Mouse (Mus musculus) lung, postnatal 0 days (tissue): ENCODE measurements around the gene Decr2. TPM values are rescaled to one million over a fixed set of nuclear protein-coding genes. Genes with fewer than 3 reads are reported as not detected.
A peak's percentile ranks its signal among the peaks of the same experiment; 100 is the strongest.
"Not testable (repeated sequence)": the region's sequence is repeated elsewhere in the genome, so short reads cannot be mapped to it uniquely, and the experiment has no call there.

Source experiments
- ATAC-seq: fragments of 200-750 bp; cut with Nextera tagmentation; 2 replicates; pipeline ENCODE4 v1.8.0; 2017; ENCODE audit warnings: moderate library complexity
- DNase-seq: peaks from one replicate; pipeline ENCODE4 v3.0.0-alpha.2; 2016; ENCODE audit warnings: low spot score
- H3K27ac ChIP-seq: fragments of 300-500 bp; sonication (generic); 2 replicates; pipeline ENCODE4 v1.5.1; 2014; ENCODE audit warnings: antibody characterized with exemption, mild to moderate bottlenecking, low read length, mixed read lengths
- H3K27me3 ChIP-seq: fragments of 300-500 bp; sonication (generic); replicated peaks from 2 replicates; pipeline ENCODE4 v1.6.1; 2014; ENCODE audit warnings: low read length, mixed read lengths; ENCODE audit not compliant: insufficient read depth
- H3K36me3 ChIP-seq: fragments of 300-500 bp; sonication (generic); 2 replicates; pipeline ENCODE4 v1.6.1; 2014; ENCODE audit warnings: low read length, mixed read lengths; ENCODE audit not compliant: insufficient read depth
- H3K4me1 ChIP-seq: fragments of 300-500 bp; sonication (generic); 2 replicates; pipeline ENCODE4 v1.6.1; 2014; ENCODE audit warnings: antibody characterized with exemption, low read depth, low read length, mixed read lengths; ENCODE audit not compliant: insufficient read depth
- H3K4me2 ChIP-seq: fragments of 300-500 bp; sonication (generic); replicated peaks from 2 replicates; pipeline ENCODE4 v1.6.1; 2014; ENCODE audit warnings: low read depth, mild to moderate bottlenecking, low read length, moderate library complexity, mixed read lengths
- H3K4me3 ChIP-seq: fragments of 300-500 bp; sonication (generic); 2 replicates; pipeline ENCODE4 v1.5.1; 2014; ENCODE audit warnings: low read depth, low read length
- H3K9ac ChIP-seq: fragments of 300-500 bp; sonication (generic); replicated peaks from 2 replicates; pipeline ENCODE4 v1.6.1; 2014; ENCODE audit warnings: low read depth, mild to moderate bottlenecking
- H3K9me3 ChIP-seq: fragments of 300-500 bp; sonication (generic); 2 replicates; pipeline ENCODE4 v1.6.1; 2016; ENCODE audit warnings: low read length, mixed read lengths
- CTCF ChIP-seq: IDR thresholded peaks from 2 replicates; pipeline ENCODE4 v1.5.1; 2016; ENCODE audit warnings: antibody characterized with exemption, mild to moderate bottlenecking
- EP300 ChIP-seq: IDR thresholded peaks from 2 replicates; pipeline ENCODE4 v1.6.1; 2016; ENCODE audit warnings: antibody characterized with exemption, mild to moderate bottlenecking, control low read depth
- WGBS: fragments of 180-500 bp; shearing (Covaris S2); extraction: QIAGEN DNeasy Blood & Tissue Kit; methylation state at CpG from one replicate; pipeline ENCODE4 v1.1.7; 2014; 5-methylcytosine and 5-hydroxymethylcytosine counted together
- polyA plus RNA-seq: library from polyadenylated mRNA; unstranded; fragments of >200 nt; fragmentation: Nextera tagmentation; extraction: Ambion mirVana; gene quantifications from 2 replicates; pipeline ENCODE4 v1.2.1, GENCODE M21; 2015

The Decr2 gene
- polyA plus RNA-seq, 1 experiment from 2014 or later, result 18.7 TPM

GRCm38 (mm10) chr17:26105619-26106018 lies 15.5 kb upstream of the Decr2 start:
- H3K4me1 ChIP-seq, result no peaks in the 10 kb centered on the region
- no peak overlapping the region for H3K9ac ChIP-seq
- TF ChIP-seq EP300, result no peak
- no peak for TF ChIP-seq CTCF
- no peak overlapping the region for H3K4me3 ChIP-seq
- DNase-seq (no peak), ATAC-seq (no peak)
- no peaks in the 10 kb centered on the region for H3K36me3 ChIP-seq
- no peaks in the 10 kb centered on the region for H3K27me3 ChIP-seq
- WGBS, result 39% methylated on average over 4 of the region's 4 CpGs
- H3K4me2 ChIP-seq, result no peak overlapping the region
- no peak overlapping the region for H3K27ac ChIP-seq
- H3K9me3 ChIP-seq, result no peaks in the 10 kb centered on the region

- Histone ChIP-seq H3K4me3 (no peak overlapping the region), H3K27ac (no peak overlapping the region), H3K4me1 (no peaks in the 10 kb centered on the region), H3K4me2 (no peak overlapping the region), H3K9me3 (no peaks in the 10 kb centered on the region), H3K36me3 (no peaks in the 10 kb centered on the region), H3K27me3 (no peaks in the 10 kb centered on the region), H3K9ac (no peak overlapping the region)
- peak; percentile 26; the same call in 1 of the 2 replicates for ATAC-seq
- DNase-seq, result no peak
- no peak for TF ChIP-seq CTCF
- TF ChIP-seq EP300, result no peak
- WGBS, result 30% methylated on average over 3 of the region's 4 CpGs
These were observed 11.3 kb upstream of the Decr2 start for GRCm38 (mm10) chr17:26101478-26101877.

- H3K4me1 ChIP-seq, result no peaks in the 10 kb centered on the region
- no peak overlapping the region for H3K9ac ChIP-seq
- no peak for DNase-seq
- no peaks in the 10 kb centered on the region for H3K36me3 ChIP-seq
- ATAC-seq, result no peak
- no peak overlapping the region for H3K4me3 ChIP-seq
- no peak overlapping the region for H3K27ac ChIP-seq
- H3K9me3 ChIP-seq, result no peaks in the 10 kb centered on the region
- TF ChIP-seq CTCF (no peak), EP300 (no peak)
- WGBS, result 44% methylated on average over 2 of the region's 2 CpGs
- H3K27me3 ChIP-seq, result no peaks in the 10 kb centered on the region
- no peak overlapping the region for H3K4me2 ChIP-seq
These were observed 10.0 kb upstream of the Decr2 start for GRCm38 (mm10) chr17:26100166-26100565.

- TF ChIP-seq CTCF, result peak; percentile 47
- not testable (repeated sequence) for H3K9me3 ChIP-seq, H3K9ac ChIP-seq, H3K4me2 ChIP-seq, H3K27me3 ChIP-seq, ATAC-seq, H3K27ac ChIP-seq, DNase-seq, H3K4me3 ChIP-seq, H3K36me3 ChIP-seq, H3K4me1 ChIP-seq
- 61% methylated on average over 3 of the region's 3 CpGs for WGBS
These were observed 9.2 kb upstream of the Decr2 start for GRCm38 (mm10) chr17:26099316-26099715.

- DNase-seq (no peak), ATAC-seq (no peak)
- H3K27ac ChIP-seq, result no peak overlapping the region
- no peak for TF ChIP-seq EP300
- TF ChIP-seq CTCF, result no peak
- no peaks in the 10 kb centered on the region for H3K9me3 ChIP-seq
- H3K4me3 ChIP-seq, result no peak overlapping the region
- H3K4me1 ChIP-seq, result no peaks in the 10 kb centered on the region
- H3K4me2 ChIP-seq, result no peak overlapping the region
- no peaks in the 10 kb centered on the region for H3K27me3 ChIP-seq
- no peak overlapping the region for H3K9ac ChIP-seq
- WGBS, result 85% methylated on average over 7 of the region's 7 CpGs
- no peaks in the 10 kb centered on the region for H3K36me3 ChIP-seq
These were observed 8.3 kb upstream of the Decr2 start for GRCm38 (mm10) chr17:26098461-26098860.

- Histone ChIP-seq H3K27me3 (no peaks in the 10 kb centered on the region), H3K36me3 (no peaks in the 10 kb centered on the region), H3K27ac (no peak within 1 kb of the TSS), H3K9ac (peak within 1 kb of the TSS; percentile 27; the same call in 1 of the 2 replicates), H3K4me2 (peak within 1 kb of the TSS; percentile 80), H3K9me3 (no peaks in the 10 kb centered on the region), H3K4me3 (peak within 1 kb of the TSS; percentile 43), H3K4me1 (no peaks in the 10 kb centered on the region)
- WGBS, result 2% methylated on average over 47 of the region's 47 CpGs
- peak; percentile 47 for DNase-seq
- TF ChIP-seq EP300, result no peak
- peak; percentile 65 for ATAC-seq
These were observed 5.1 kb upstream of the Decr2 start, which contains the start of gene Nme4 for GRCm38 (mm10) chr17:26095121-26095740. Gene Nme4 (minus strand): TSS chr17:26095602.
